Mouse (Mus musculus): ENCODE measurements around the gene Camta1.

DNA sequence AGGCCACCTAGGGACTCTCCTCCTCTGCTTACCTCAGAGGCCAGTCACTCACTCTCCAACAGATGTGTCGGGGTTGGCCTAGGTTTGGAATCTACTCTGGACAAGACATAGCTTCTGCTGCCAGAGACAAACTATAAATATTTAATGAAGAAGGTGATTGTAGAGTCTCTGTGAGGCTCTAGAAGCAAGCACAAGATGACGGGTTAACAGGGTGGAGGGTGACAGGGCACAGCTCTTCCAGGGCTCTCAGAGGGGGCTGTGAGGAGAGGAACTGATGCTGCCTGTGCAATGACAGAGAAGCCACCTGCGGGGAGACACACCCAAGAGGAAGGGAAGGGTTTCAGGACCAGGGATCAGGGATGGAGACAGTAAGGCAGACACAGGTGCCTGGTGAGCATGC is 682.0 kb downstream of the Camta1 start:
- no peak for TF ChIP-seq ZC3H11A (IDR thresholded peaks at IDR 0.05; ENCODE audit: borderline replicate concordance, low read depth, low read length)
- no peak for TF ChIP-seq HCFC1 (IDR thresholded peaks at IDR 0.05; ENCODE audit: borderline replicate concordance, insufficient read depth, low read length)
- no peak for TF ChIP-seq CHD2 (IDR thresholded peaks at IDR 0.05; ENCODE audit: low read depth, low read length)

Measured in ES-E14 (cell line).